Mouse (Mus musculus): ENCODE data around the gene Hnrnpul2. TPM values are rescaled to one million over a fixed set of nuclear protein-coding genes. Genes with fewer than 3 reads are reported as not detected.

The Hnrnpul2 gene
- polyA plus RNA-seq, 1 experiment from 2014 or later, result 3.3 TPM

- no peak for ATAC-seq (replicated peaks; ENCODE audit: extremely low read depth, insufficient read depth, low FRiP score)
- WGBS, result 86% methylated on average over 7 of the region's 7 CpGs
Measured at GRCm38 (mm10) chr19:8841012-8841411, 21.2 kb downstream of the Hnrnpul2 start.

DNA sequence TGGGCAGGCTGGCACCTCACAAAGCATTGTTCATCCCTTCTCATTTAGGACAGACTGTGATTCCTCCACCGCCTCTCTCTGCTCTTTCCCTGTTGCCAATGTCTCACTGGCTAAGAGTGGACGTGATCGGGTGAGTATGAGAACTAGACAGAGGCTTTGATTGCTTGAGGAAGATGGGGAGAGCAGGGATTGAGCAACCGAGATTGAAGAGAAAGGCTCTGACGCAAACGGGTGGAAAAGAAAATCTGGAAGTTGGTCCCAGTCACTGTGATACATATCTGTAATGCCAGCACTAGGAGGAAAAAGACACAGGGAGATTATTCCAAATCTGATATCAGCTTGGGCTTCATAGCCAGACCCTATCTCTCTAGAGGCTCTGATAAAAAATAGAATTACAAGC, 23.2 kb downstream of the Hnrnpul2 start:
- Histone ChIP-seq H3K36me3 (ENCODE audit: control insufficient read depth, insufficient read depth) (peaks cover 16% of the 10 kb centered on the region), H3K4me1 (ENCODE audit: control insufficient read depth, insufficient read depth, low read length) (peaks cover 25% of the 10 kb centered on the region), H3K9ac (ENCODE audit: low read length) (no peak overlapping the region), H3K27ac (ENCODE audit: low read length) (no peak overlapping the region), H3K4me3 (ENCODE audit: low read length) (no peak overlapping the region), H3K9me3 (replicated peaks; ENCODE audit: control insufficient read depth, low read length) (no peaks in the 10 kb centered on the region), H3K27me3 (ENCODE audit: control insufficient read depth, insufficient read depth, low read length) (no peaks in the 10 kb centered on the region), H3K4me2 (ENCODE audit: low read depth, low read length) (no peak overlapping the region)
- 83% methylated on average over 6 of the region's 6 CpGs for WGBS
- ATAC-seq (replicated peaks; ENCODE audit: extremely low read depth, insufficient read depth, low FRiP score), result no peak

More at GRCm38 (mm10) chr19:8841012-8841411, 21.2 kb downstream of the Hnrnpul2 start:
- Histone ChIP-seq H3K9ac (ENCODE audit: low read length) (peak overlapping the region; percentile 73), H3K27ac (ENCODE audit: low read length) (no peak overlapping the region), H3K4me2 (ENCODE audit: low read depth, low read length) (peak overlapping the region; percentile 70), H3K27me3 (ENCODE audit: control insufficient read depth, insufficient read depth, low read length) (no peaks in the 10 kb centered on the region), H3K4me3 (ENCODE audit: low read length) (peak overlapping the region; percentile 60), H3K9me3 (replicated peaks; ENCODE audit: control insufficient read depth, low read length) (no peaks in the 10 kb centered on the region), H3K36me3 (ENCODE audit: control insufficient read depth, insufficient read depth) (peaks cover 5% of the 10 kb centered on the region), H3K4me1 (ENCODE audit: control insufficient read depth, insufficient read depth, low read length) (peaks cover 26% of the 10 kb centered on the region)

- ATAC-seq (replicated peaks; ENCODE audit: extremely low read depth, insufficient read depth, low FRiP score), result no peak
- no peak overlapping the region for H3K4me3 ChIP-seq (ENCODE audit: low read length)
- peaks cover 10% of the 10 kb centered on the region for H3K4me1 ChIP-seq (ENCODE audit: control insufficient read depth, insufficient read depth, low read length)
- H3K9me3 ChIP-seq (replicated peaks; ENCODE audit: control insufficient read depth, low read length), result no peaks in the 10 kb centered on the region
- H3K9ac ChIP-seq (ENCODE audit: low read length), result no peak overlapping the region
- H3K27me3 ChIP-seq (ENCODE audit: control insufficient read depth, insufficient read depth, low read length), result no peaks in the 10 kb centered on the region
- H3K4me2 ChIP-seq (ENCODE audit: low read depth, low read length), result no peak overlapping the region
- 61% methylated on average over 5 of the region's 5 CpGs for WGBS
- H3K36me3 ChIP-seq (ENCODE audit: control insufficient read depth, insufficient read depth), result peaks cover 20% of the 10 kb centered on the region
- H3K27ac ChIP-seq (ENCODE audit: low read length), result no peak overlapping the region
Measured at GRCm38 (mm10) chr19:8844371-8845129, 24.7 kb downstream of the Hnrnpul2 start.

DNA sequence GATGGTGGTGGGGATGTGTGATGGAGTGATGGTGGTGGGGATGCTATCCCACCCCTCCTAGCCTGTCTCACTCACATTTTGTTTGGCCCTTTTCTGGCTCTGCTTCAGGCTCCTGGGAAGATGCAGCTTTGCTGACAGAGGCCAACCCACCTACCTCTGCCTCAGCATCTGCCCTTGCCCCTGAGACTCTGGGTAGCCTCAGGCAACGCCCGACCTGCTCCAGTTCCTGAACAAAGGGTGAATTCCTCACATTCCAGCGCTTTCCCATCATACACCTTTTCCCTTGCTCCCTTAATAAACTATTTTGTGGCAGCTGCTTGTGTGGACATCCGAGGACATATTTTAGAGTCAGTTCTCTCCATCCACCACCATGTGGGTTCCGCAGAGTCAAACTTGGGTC, 28.5 kb downstream of the Hnrnpul2 start:
- Histone ChIP-seq H3K27ac (ENCODE audit: low read length) (no peak overlapping the region), H3K9ac (ENCODE audit: low read length) (no peak overlapping the region), H3K4me1 (ENCODE audit: control insufficient read depth, insufficient read depth, low read length) (peaks cover 11% of the 10 kb centered on the region), H3K4me2 (ENCODE audit: low read depth, low read length) (no peak overlapping the region), H3K9me3 (replicated peaks; ENCODE audit: control insufficient read depth, low read length) (no peaks in the 10 kb centered on the region), H3K4me3 (ENCODE audit: low read length) (no peak overlapping the region), H3K27me3 (ENCODE audit: control insufficient read depth, insufficient read depth, low read length) (no peaks in the 10 kb centered on the region), H3K36me3 (ENCODE audit: control insufficient read depth, insufficient read depth) (peaks cover 17% of the 10 kb centered on the region)
- no peak for ATAC-seq (replicated peaks; ENCODE audit: extremely low read depth, insufficient read depth, low FRiP score)
- 66% methylated on average over 5 of the region's 5 CpGs for whole genome bisulfite sequencing

GRCm38 (mm10) chr19:8850402-8850901, 30.6 kb downstream of the Hnrnpul2 start, which contains the start of gene Lrrn4cl:
Lrrn4cl (plus strand) TSS chr19:8850768.
- peak within 1 kb of the TSS; percentile 52 for H3K27ac ChIP-seq (ENCODE audit: low read length)
- H3K27me3 ChIP-seq (ENCODE audit: control insufficient read depth, insufficient read depth, low read length), result no peaks in the 10 kb centered on the region
- WGBS, result 17% methylated on average over 7 of the region's 7 CpGs
- no peak within 1 kb of the TSS for H3K4me3 ChIP-seq (ENCODE audit: low read length)
- peaks cover 17% of the 10 kb centered on the region for H3K36me3 ChIP-seq (ENCODE audit: control insufficient read depth, insufficient read depth)
- no peaks in the 10 kb centered on the region for H3K9me3 ChIP-seq (replicated peaks; ENCODE audit: control insufficient read depth, low read length)
- H3K9ac ChIP-seq (ENCODE audit: low read length), result peak within 1 kb of the TSS; percentile 30; the same call in 1 of the 2 replicates
- peaks cover 11% of the 10 kb centered on the region for H3K4me1 ChIP-seq (ENCODE audit: control insufficient read depth, insufficient read depth, low read length)
- H3K4me2 ChIP-seq (ENCODE audit: low read depth, low read length), result peak within 1 kb of the TSS; percentile 43; the same call in 1 of the 2 replicates
- ATAC-seq (replicated peaks; ENCODE audit: extremely low read depth, insufficient read depth, low FRiP score), result peak; percentile 66

GRCm38 (mm10) chr19:8851639-8852038, 31.8 kb downstream of the Hnrnpul2 start:
- Histone ChIP-seq H3K4me1 (ENCODE audit: control insufficient read depth, insufficient read depth, low read length) (peaks cover 11% of the 10 kb centered on the region), H3K4me3 (ENCODE audit: low read length) (no peak overlapping the region), H3K27me3 (ENCODE audit: control insufficient read depth, insufficient read depth, low read length) (no peaks in the 10 kb centered on the region), H3K9ac (ENCODE audit: low read length) (no peak overlapping the region), H3K36me3 (ENCODE audit: control insufficient read depth, insufficient read depth) (peaks cover 9% of the 10 kb centered on the region), H3K27ac (ENCODE audit: low read length) (no peak overlapping the region), H3K4me2 (ENCODE audit: low read depth, low read length) (no peak overlapping the region), H3K9me3 (replicated peaks; ENCODE audit: control insufficient read depth, low read length) (no peaks in the 10 kb centered on the region)
- ATAC-seq (replicated peaks; ENCODE audit: extremely low read depth, insufficient read depth, low FRiP score), result no peak
- WGBS, result 45% methylated on average over 7 of the region's 7 CpGs

DNA sequence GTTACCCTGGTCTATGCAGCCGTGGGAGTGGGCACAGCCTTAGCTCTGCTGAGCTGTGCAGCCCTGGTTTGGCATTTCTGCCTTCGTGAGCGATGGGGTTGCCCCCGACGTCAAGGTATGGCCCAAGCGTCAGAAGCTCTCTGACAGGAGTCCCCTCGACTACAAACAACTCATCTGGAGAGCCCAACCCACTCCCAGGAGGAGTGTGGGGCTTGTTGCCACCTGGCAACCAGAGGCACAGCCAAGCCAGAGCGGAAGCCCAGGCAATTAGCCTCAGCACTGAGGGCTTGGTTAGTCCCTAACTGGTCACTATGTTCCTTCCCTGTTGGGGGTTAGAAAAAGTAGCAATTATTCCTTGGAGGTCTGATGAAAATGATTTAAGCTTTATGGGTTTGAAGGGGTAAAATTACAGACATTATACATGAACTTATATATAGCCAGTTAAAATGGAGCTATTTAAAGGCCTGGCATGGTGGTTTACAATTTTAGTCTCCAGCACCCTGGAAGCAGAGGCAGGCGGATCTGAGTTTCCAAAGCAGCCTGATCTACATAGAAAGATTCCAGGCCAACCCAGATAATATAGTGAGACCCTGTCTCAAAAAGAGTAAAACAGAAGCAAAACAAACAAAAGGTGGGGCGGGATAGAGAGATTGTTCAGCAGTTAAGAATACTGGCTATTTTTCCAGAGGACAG, 32.6 kb downstream of the Hnrnpul2 start:
- Histone ChIP-seq H3K36me3 (ENCODE audit: control insufficient read depth, insufficient read depth) (peaks cover 4% of the 10 kb centered on the region; the same call in 1 of the 2 replicates), H3K4me1 (ENCODE audit: control insufficient read depth, insufficient read depth, low read length) (peaks cover 11% of the 10 kb centered on the region), H3K9me3 (replicated peaks; ENCODE audit: control insufficient read depth, low read length) (no peaks in the 10 kb centered on the region), H3K27me3 (ENCODE audit: control insufficient read depth, insufficient read depth, low read length) (no peaks in the 10 kb centered on the region), H3K27ac (ENCODE audit: low read length) (no peak overlapping the region), H3K4me3 (ENCODE audit: low read length) (no peak overlapping the region), H3K9ac (ENCODE audit: low read length) (no peak overlapping the region), H3K4me2 (ENCODE audit: low read depth, low read length) (no peak overlapping the region)
- 49% methylated on average over 10 of the region's 10 CpGs for WGBS
- no peak for ATAC-seq (replicated peaks; ENCODE audit: extremely low read depth, insufficient read depth, low FRiP score)

GRCm38 (mm10) chr19:8853117-8853516, 33.3 kb downstream of the Hnrnpul2 start:
- 67% methylated on average over 3 of the region's 3 CpGs for WGBS

GRCm38 (mm10) chr19:8857689-8858088, 37.9 kb downstream of the Hnrnpul2 start:
- WGBS, result 39% methylated on average over 4 of the region's 4 CpGs
- Histone ChIP-seq H3K4me3 (ENCODE audit: low read length) (no peak overlapping the region), H3K9me3 (replicated peaks; ENCODE audit: control insufficient read depth, low read length) (no peaks in the 10 kb centered on the region), H3K4me1 (ENCODE audit: control insufficient read depth, insufficient read depth, low read length) (no peaks in the 10 kb centered on the region), H3K36me3 (ENCODE audit: control insufficient read depth, insufficient read depth) (no peaks in the 10 kb centered on the region), H3K27ac (ENCODE audit: low read length) (no peak overlapping the region), H3K9ac (ENCODE audit: low read length) (no peak overlapping the region), H3K4me2 (ENCODE audit: low read depth, low read length) (no peak overlapping the region), H3K27me3 (ENCODE audit: control insufficient read depth, insufficient read depth, low read length) (no peaks in the 10 kb centered on the region)
- no peak for ATAC-seq (replicated peaks; ENCODE audit: extremely low read depth, insufficient read depth, low FRiP score)

More at GRCm38 (mm10) chr19:8853117-8853516, 33.3 kb downstream of the Hnrnpul2 start:
- peaks cover 11% of the 10 kb centered on the region for H3K4me1 ChIP-seq (ENCODE audit: control insufficient read depth, insufficient read depth, low read length)
- peaks cover 4% of the 10 kb centered on the region; the same call in 1 of the 2 replicates for H3K36me3 ChIP-seq (ENCODE audit: control insufficient read depth, insufficient read depth)
- H3K4me3 ChIP-seq (ENCODE audit: low read length), result no peak overlapping the region
- no peak overlapping the region for H3K4me2 ChIP-seq (ENCODE audit: low read depth, low read length)
- no peaks in the 10 kb centered on the region for H3K9me3 ChIP-seq (replicated peaks; ENCODE audit: control insufficient read depth, low read length)
- ATAC-seq (replicated peaks; ENCODE audit: extremely low read depth, insufficient read depth, low FRiP score), result no peak
- H3K27ac ChIP-seq (ENCODE audit: low read length), result no peak overlapping the region
- no peak overlapping the region for H3K9ac ChIP-seq (ENCODE audit: low read length)
- H3K27me3 ChIP-seq (ENCODE audit: control insufficient read depth, insufficient read depth, low read length), result no peaks in the 10 kb centered on the region
